Mouse (Mus musculus): ENCODE results near the gene Twnk. TPM values are rescaled to one million over a fixed set of nuclear protein-coding genes. Genes with fewer than 3 reads are reported as not detected.
A peak's percentile ranks its signal among the peaks of the same experiment; 100 is the strongest.
"Not testable (repeated sequence)": the region's sequence is repeated elsewhere in the genome, so short reads cannot be mapped to it uniquely, and the experiment has no call there.

Twnk gene
- total RNA-seq, 2 experiments from 2014 or later, result 6.3 to 6.5 TPM

- ATAC-seq (ENCODE audit: poor library complexity, severe bottlenecking), result no peak
These were observed 18.5 kb downstream of the Twnk start for GRCm38 (mm10) chr19:45023993-45024392.

GRCm38 (mm10) chr19:45024775-45025174 is 19.3 kb downstream of the Twnk start:
- no peak for ATAC-seq (ENCODE audit: poor library complexity, severe bottlenecking)

GRCm38 (mm10) chr19:45025937-45026568 is 20.6 kb downstream of the Twnk start:
- ATAC-seq (ENCODE audit: poor library complexity, severe bottlenecking), result no peak

DNA sequence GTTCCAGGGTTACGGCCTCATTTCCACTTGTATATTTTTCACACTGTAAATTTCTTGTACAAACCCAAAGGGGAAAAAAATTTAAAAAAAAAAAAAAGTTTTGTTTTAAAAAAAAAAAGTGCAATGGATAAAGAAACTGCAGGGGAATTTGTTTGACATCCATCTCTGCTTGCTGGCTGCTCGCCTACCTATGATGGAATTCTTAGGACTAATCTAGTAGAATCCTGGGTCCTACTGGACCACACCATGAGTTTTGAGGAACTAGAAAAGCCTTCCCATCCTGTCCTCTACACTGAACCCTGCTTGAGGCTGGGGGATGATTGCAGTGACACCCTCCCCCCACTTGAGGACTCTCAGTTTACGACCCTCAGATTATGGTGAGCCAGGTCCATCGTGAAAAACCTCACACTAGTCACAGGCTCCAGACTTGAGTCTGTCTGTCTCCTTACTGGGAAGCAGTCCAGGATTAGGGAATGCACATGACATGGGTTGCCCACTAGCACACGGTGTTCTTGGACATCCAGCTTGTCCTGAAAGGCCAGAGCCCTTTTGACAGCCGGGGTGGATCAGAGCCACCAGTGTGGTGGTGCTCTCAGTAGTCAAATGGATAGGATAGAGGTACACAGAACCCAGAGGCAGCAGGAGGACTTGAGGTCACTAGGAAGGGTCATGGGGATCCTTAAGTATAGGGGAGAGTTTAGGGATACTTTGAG is 21.7 kb downstream of the Twnk start:
- ATAC-seq (ENCODE audit: poor library complexity, severe bottlenecking), result no peak

DNA sequence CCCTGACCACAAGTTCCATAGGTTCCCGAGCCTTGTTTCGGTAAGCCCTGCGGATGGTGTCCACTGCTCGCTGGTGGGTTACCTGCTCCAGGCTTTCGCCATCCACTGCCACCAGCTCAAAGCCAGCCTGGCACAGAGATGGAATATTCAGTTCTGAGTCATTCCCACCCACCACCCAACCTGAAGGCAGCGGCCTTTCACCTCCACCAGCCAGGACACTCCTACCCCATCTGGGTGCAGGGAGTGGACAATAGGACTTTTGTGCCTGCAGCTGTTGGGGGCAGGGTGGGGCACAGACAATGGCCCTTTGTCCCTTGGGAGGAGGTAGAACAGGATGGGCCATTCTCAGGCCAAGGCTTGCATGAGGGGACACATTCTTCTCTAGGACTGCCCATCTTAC is 22.4 kb downstream of the Twnk start:
- ATAC-seq (ENCODE audit: poor library complexity, severe bottlenecking), result no peak

DNA sequence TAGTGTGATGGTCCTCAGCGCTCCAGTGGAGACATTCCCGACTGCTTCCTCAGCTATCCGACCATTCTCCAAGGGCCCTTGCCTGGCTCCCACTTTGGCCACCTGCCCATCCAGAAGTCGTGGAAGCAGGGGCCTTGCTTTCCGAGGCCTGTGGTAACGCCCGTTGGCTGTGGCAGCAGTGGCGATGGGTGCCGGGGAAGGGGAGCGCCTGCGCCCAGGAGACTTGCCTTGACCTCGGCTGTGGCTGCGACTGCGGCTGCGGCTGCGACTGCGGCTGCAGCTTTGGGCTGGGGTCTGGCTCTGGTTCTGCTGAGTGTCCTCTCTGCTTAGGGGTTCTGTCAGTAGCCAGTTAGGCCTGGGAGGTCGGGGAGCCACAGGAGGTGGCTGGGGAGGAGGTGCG is 23.3 kb downstream of the Twnk start:
- ATAC-seq (ENCODE audit: poor library complexity, severe bottlenecking), result no peak

DNA sequence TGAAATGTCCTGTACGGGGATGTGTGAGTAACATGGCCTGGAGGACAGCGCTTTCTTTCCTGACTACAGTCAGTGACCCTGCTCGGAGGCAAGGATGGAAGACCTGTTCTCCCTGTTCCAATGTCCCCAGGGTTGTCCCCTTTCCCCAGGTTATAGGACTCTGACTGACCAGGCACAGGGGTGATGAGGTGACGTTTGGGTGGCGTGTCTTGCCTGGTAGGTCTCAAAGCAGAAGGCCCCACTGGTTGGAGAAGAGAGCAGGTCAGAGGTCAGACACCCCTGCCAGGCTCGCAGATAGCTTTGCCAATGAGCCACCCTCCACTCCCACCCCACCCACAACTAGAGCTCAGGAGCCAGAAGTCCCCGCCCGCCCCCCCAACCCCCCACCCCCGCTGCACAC is 24.1 kb downstream of the Twnk start:
- ATAC-seq (ENCODE audit: poor library complexity, severe bottlenecking), result no peak

DNA sequence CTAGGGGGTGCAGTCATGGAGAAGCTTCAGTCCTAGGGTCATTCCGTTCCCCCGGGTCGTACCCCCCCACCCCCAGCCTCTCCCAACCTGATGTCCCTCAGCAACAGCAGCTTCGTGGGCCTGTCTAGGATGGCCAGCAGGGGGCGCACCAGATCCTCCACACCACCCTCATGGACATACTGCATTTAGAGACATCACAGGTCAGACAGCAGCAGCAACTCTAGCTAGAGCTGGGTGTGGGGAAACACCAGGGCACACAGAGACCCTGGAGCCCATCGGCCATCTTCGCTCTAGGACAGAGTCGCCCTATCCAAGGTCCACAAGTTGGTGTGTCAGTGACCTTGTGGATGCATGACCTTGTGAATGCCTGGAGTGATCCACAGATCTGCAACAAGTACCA is 24.6 kb downstream of the Twnk start:
- peak; percentile 50 for ATAC-seq (ENCODE audit: poor library complexity, severe bottlenecking)

DNA sequence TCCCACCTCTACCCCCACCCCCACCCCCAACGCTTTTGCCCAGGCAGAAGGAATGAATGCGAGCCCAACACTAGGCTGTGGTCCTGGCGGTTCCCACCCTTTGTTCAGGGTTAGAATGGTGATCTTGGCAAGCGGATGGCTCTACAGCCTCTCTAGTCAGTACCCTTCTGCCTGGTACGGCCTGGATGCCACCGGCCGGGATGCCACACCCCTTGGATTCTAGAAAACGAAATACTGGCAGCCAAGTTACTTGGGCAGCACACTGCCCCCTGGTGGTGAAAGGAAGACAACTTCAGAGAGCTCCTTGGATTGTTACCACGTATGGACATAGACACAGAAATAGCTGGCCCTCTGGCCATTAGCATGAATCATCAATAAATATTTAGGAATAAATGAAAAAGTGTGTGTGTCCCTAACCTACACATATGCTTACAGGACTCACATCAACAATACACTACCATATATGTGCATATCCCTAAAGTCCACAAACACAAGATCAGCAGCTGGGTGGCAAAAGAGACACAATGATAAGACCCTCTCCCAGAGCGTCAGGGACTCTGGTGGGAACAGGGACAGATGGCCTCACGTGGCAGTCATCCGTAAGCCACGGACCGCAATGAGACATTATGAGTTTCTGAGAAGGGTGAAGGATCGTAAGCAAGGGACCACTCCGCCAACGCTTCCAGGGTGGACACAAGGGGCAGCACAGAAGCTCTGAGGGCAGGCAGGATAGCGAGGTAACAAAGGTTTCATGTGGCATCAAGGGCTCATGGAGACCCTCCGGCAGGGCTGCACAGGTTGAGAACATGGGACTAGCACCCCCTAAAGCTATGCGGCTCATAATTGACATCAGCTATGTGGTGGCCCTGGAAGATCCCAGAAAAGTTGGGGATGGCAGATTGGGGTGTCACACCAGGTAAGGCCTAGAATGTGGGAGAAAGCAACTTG is 25.6 kb downstream of the Twnk start:
- peak; percentile 75 for ATAC-seq (ENCODE audit: poor library complexity, severe bottlenecking)

- ATAC-seq (ENCODE audit: poor library complexity, severe bottlenecking), result peak; percentile 84
These were observed 26.3 kb downstream of the Twnk start for GRCm38 (mm10) chr19:45031780-45032179.

DNA sequence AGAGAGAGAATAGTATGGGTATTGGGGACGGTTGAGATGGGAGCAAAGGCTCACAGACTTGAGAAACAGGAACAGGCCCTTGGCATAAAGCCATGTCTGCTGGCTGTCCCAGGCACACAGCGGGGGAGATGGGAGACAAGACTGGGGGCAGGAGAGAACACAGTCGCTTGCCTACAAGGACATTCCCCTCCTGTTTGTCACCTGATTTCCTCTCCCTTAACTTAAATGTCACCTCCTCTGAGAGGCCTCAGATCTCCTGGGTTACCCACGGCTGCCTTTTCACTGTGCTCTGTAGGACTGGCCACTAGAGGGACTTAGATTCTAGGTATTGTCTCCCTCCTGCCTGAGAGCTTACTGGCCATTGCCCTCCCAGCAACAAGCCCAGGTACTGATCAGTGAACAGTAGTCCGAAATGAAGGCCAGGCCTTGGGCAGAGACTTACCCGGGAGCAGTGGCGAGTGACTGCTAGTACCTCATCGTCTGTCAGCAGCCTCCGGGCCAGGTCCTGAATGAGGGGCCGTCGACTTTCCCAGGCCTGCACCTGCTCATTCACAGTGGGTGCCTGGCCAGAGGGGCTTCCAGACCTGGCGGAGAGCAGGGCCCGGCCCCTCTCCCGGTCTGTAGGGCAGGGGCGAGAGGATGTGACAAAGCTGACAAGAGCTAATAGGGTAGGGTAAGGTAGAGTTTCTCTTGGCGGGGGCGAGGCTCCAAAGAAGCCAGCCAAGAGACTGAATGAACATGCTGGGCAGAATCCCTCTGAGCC is 27.3 kb downstream of the Twnk start:
- 0 out of 2 replicates have a peak, but pooled peaks have one; percentile 32 for ATAC-seq (ENCODE audit: poor library complexity, severe bottlenecking)

DNA sequence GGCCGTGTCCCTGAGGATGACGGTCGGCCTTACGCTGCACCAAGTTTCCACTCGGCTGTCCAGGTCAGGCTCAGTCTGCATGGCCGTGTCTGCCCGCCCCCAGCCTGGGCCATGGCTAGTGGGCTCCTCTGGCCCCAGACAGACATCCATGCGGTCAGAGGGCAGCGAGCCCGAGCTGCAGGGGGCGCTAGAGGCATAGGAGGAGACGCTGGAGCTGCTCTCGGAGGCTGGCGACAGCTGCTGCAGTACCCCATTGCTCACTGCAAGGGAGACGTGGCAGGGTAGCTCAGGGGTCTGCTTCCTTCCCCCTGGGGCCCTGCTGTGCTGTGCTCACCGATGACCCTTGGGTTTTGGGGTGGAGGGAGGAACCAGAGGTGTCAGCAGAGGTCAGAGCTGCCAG is 31.4 kb downstream of the Twnk start:
- peak; percentile 65 for ATAC-seq (ENCODE audit: poor library complexity, severe bottlenecking)

GRCm38 (mm10) chr19:45038198-45038597 is 32.7 kb downstream of the Twnk start:
- not testable (repeated sequence) for ATAC-seq (ENCODE audit: poor library complexity, severe bottlenecking)

- ATAC-seq (ENCODE audit: poor library complexity, severe bottlenecking), result no peak
These were observed 34.8 kb downstream of the Twnk start for GRCm38 (mm10) chr19:45040214-45040613.

DNA sequence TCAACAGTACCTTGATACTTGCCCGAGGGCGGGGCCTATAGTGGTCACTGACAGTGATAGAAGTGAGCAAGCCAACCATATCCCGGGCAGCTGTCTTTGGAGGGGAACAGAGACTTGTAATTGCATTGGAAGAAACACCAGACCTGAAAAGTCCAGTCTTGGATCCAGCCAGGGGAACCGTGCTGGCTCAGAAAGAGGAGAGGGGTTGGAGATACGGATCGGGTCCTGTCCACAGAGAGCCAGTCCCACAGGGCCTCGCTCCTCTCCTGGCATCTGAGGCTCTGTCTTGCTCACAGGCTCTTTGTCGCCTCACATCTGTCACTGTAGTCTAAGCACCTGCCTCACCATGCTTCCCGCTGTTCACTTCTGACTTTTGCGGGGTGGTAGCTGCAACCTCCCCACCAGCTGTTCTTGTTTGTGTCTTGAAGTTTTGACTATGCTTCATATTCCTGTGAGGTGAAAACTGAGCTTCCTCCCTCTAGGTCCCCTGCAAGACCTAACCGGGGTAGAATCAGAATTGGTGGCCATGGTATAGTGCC is 39.0 kb downstream of the Twnk start:
- no peak for ATAC-seq (ENCODE audit: poor library complexity, severe bottlenecking)

- no peak for ATAC-seq (ENCODE audit: poor library complexity, severe bottlenecking)
These were observed 39.8 kb downstream of the Twnk start for GRCm38 (mm10) chr19:45045236-45045635.

DNA sequence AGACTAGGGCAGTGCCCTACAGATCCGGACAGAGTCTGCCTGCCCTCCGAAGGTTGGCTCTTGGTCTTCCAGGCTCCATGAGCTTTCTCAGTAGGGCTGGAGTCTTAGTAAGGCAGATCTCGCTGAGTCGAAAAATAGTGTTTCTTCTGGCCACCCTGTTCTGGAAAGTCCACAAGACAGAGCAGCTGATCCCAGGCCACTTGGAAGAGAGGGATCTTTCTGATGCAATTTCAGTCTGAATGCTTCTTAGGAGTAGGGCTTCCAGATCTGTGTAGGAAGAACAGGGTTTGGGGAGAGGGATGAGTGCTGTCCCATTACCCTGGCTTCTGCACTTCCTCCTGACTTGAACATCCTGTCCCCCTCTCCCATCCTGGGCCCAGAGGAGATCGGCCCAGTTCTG is 40.2 kb downstream of the Twnk start, which contains the start of gene Pdzd7:
TSS of gene Pdzd7 (minus strand) at position 67 of the 400 bp plus-strand sequence.
- no peak for ATAC-seq (ENCODE audit: poor library complexity, severe bottlenecking)

- ATAC-seq (ENCODE audit: poor library complexity, severe bottlenecking), result no peak
These were observed 41.3 kb downstream of the Twnk start for GRCm38 (mm10) chr19:45046523-45047321.

- peak; percentile 88 for ATAC-seq (ENCODE audit: poor library complexity, severe bottlenecking)
These were observed 42.0 kb downstream of the Twnk start, which contains the start of gene Sfxn3 for GRCm38 (mm10) chr19:45047417-45047934. TSS of gene Sfxn3 (plus strand) at chr19:45047503.
